Mouse (Mus musculus) MEL (cell line): ENCODE measurements around the gene Carnmt1. TPM values are rescaled to one million over a fixed set of nuclear protein-coding genes. Genes with fewer than 3 reads are reported as not detected.

Experiments used
- DNase-seq: peaks from one replicate; pipeline ENCODE4 v3.0.0; 2011; ENCODE audit warnings: low read depth, low spot score
- H3K27ac ChIP-seq: 2 replicates; pipeline ENCODE4 v1.5.1; 2012; ENCODE audit warnings: low read depth, mild to moderate bottlenecking, control low read depth, low read length, moderate library complexity; ENCODE audit not compliant: control insufficient read depth
- H3K27me3 ChIP-seq, 2 experiments: fragments of 150-350 bp in 1 of 2; sonication (generic) in 1 of 2; 2 replicates each; pipeline ENCODE4 v1.6.1; 2012; ENCODE audit warnings: low read length in 2 of 2, mild to moderate bottlenecking in 2 of 2, improper control_type of control experiment in 1 of 2, moderate library complexity in 1 of 2; ENCODE audit not compliant: insufficient read depth in 2 of 2, control insufficient read depth in 1 of 2
- H3K36me3 ChIP-seq, 2 experiments: 2 replicates each; pipeline ENCODE4 v1.6.1; 2012 to 2014; ENCODE audit warnings: low read length in 2 of 2, improper control_type of control experiment in 1 of 2, inconsistent platforms in 1 of 2, mild to moderate bottlenecking in 1 of 2; ENCODE audit not compliant: insufficient read depth in 2 of 2, control insufficient read depth in 1 of 2
- H3K4me1 ChIP-seq, 2 experiments: fragments of 150-350 bp in 1 of 2; sonication (generic) in 1 of 2; 2 replicates each; pipeline ENCODE4 v1.6.1; 2012; ENCODE audit warnings: low read length in 2 of 2, improper control_type of control experiment in 1 of 2, mild to moderate bottlenecking in 1 of 2; ENCODE audit not compliant: insufficient read depth in 2 of 2, control insufficient read depth in 1 of 2
- H3K4me3 ChIP-seq, 2 experiments: fragments of 150-350 bp in 1 of 2; sonication (generic) in 1 of 2; 2 replicates each; pipeline ENCODE4 v1.5.1; 2012; ENCODE audit warnings: low read depth in 2 of 2, low read length in 2 of 2, mild to moderate bottlenecking in 2 of 2, moderate library complexity in 2 of 2, control low read depth in 1 of 2, improper control_type of control experiment in 1 of 2; ENCODE audit not compliant: control insufficient read depth in 1 of 2, insufficient read depth in 1 of 2
- H3K79me2 ChIP-seq: 2 replicates; pipeline ENCODE4 v1.6.1; 2012; ENCODE audit warnings: mild to moderate bottlenecking, low read length, moderate library complexity; ENCODE audit not compliant: control insufficient read depth, poor library complexity, insufficient read depth
- H3K9ac ChIP-seq: 2 replicates; pipeline ENCODE4 v1.6.1; 2012; ENCODE audit warnings: low read depth, mild to moderate bottlenecking, control low read depth, low read length, moderate library complexity; ENCODE audit not compliant: control insufficient read depth, poor library complexity, severe bottlenecking
- H3K9me3 ChIP-seq: fragments of 150-350 bp; sonication (generic); replicated peaks from 2 replicates; pipeline ENCODE4 v1.6.1; 2012; ENCODE audit warnings: mild to moderate bottlenecking, low read length, improper control_type of control experiment, moderate library complexity; ENCODE audit not compliant: insufficient read depth
- BHLHE40 ChIP-seq: IDR thresholded peaks from 2 replicates; pipeline ENCODE4 v1.6.1; 2012; ENCODE audit warnings: low read depth, mild to moderate bottlenecking, inconsistent platforms, low read length, improper control_type of control experiment, borderline replicate concordance
- CHD1 ChIP-seq: IDR thresholded peaks from 2 replicates; pipeline ENCODE4 v1.6.1; 2012; ENCODE audit warnings: low read depth, mild to moderate bottlenecking, inconsistent platforms, low read length, improper control_type of control experiment
- CHD2 ChIP-seq: IDR thresholded peaks from 2 replicates; pipeline ENCODE4 v1.6.1; 2011; ENCODE audit warnings: low read length, improper control_type of control experiment
- EP300 ChIP-seq, 2 experiments: IDR thresholded peaks; 2 replicates each; pipeline ENCODE4 v1.6.1; 2011; ENCODE audit warnings: improper control_type of control experiment in 2 of 2, low read length in 2 of 2, low read depth in 1 of 2, mild to moderate bottlenecking in 1 of 2
- GABPA ChIP-seq: IDR thresholded peaks from 2 replicates; pipeline ENCODE4 v1.6.1; 2012; ENCODE audit warnings: low read depth, mild to moderate bottlenecking, inconsistent platforms, low read length, improper control_type of control experiment, moderate library complexity
- GATA1 ChIP-seq: IDR thresholded peaks from 2 replicates; pipeline ENCODE4 v1.6.1; 2011; ENCODE audit warnings: low read depth, low read length, improper control_type of control experiment
- HCFC1 ChIP-seq: IDR thresholded peaks from 2 replicates; pipeline ENCODE4 v1.6.1; 2012; ENCODE audit warnings: low read depth, mild to moderate bottlenecking, inconsistent platforms, low read length, improper control_type of control experiment, moderate library complexity
- JUND ChIP-seq: IDR thresholded peaks from 2 replicates; pipeline ENCODE4 v1.6.1; 2011; ENCODE audit warnings: low read depth, mild to moderate bottlenecking, improper control_type of control experiment, low read length
- MXI1 ChIP-seq: IDR thresholded peaks from 2 replicates; pipeline ENCODE4 v1.6.1; 2011; ENCODE audit warnings: mild to moderate bottlenecking, low read depth, low read length, improper control_type of control experiment
- MYB ChIP-seq: IDR thresholded peaks from 2 replicates; pipeline ENCODE4 v1.6.1; 2011; ENCODE audit warnings: mild to moderate bottlenecking, low read depth, low read length, improper control_type of control experiment
- MYC ChIP-seq: IDR thresholded peaks from 2 replicates; pipeline ENCODE4 v1.6.1; 2011; ENCODE audit warnings: low read depth, mild to moderate bottlenecking, low read length, improper control_type of control experiment, moderate library complexity
- POLR2AphosphoS5 ChIP-seq: IDR thresholded peaks from 2 replicates; pipeline ENCODE4 v1.6.1; 2012; ENCODE audit warnings: low read depth, borderline replicate concordance, mild to moderate bottlenecking, inconsistent platforms, low read length, moderate library complexity, mixed read lengths
- RCOR1 ChIP-seq: IDR thresholded peaks from 2 replicates; pipeline ENCODE4 v1.6.1; 2012; ENCODE audit warnings: low read depth, mild to moderate bottlenecking, inconsistent platforms, low read length, improper control_type of control experiment
- TAL1 ChIP-seq: IDR thresholded peaks from 2 replicates; pipeline ENCODE4 v1.6.1; 2012; ENCODE audit warnings: mild to moderate bottlenecking, inconsistent platforms, low read length, moderate library complexity, mixed read lengths
- TCF12 ChIP-seq: IDR thresholded peaks from 2 replicates; pipeline ENCODE4 v1.6.1; 2014; ENCODE audit warnings: low read depth, mild to moderate bottlenecking, inconsistent platforms, low read length, improper control_type of control experiment, moderate library complexity
- USF2 ChIP-seq, 2 experiments: IDR thresholded peaks; 2 replicates each; pipeline ENCODE4 v1.6.1; 2011 to 2012; ENCODE audit warnings: improper control_type of control experiment in 2 of 2, low read length in 2 of 2, borderline replicate concordance in 1 of 2, inconsistent platforms in 1 of 2, low read depth in 1 of 2, mild to moderate bottlenecking in 1 of 2; ENCODE audit not compliant: insufficient read depth in 1 of 2
- ZMIZ1 ChIP-seq: IDR thresholded peaks from 2 replicates; pipeline ENCODE4 v1.6.1; 2012; ENCODE audit warnings: low read depth, mild to moderate bottlenecking, inconsistent platforms, low read length, improper control_type of control experiment, moderate library complexity
- ZNF384 ChIP-seq: IDR thresholded peaks from 2 replicates; pipeline ENCODE4 v1.6.1; 2012; ENCODE audit warnings: low read depth, mild to moderate bottlenecking, inconsistent platforms, low read length, improper control_type of control experiment
- polyA plus RNA-seq, 2 experiments: library from polyadenylated mRNA; stranded (reverse) in 1 of 2; unstranded in 1 of 2; fragments of >175 nt in 1 of 2; fragments of >200 nt in 1 of 2; gene quantifications; 2 replicates each; pipeline versions ENCODE4 v1.2.1 to v1.2.4; 2012; ENCODE audit warnings: low replicate concordance in 2 of 2, low read depth in 1 of 2; ENCODE audit not compliant: insufficient read length in 2 of 2, insufficient read depth in 1 of 2, missing spikeins in 1 of 2
- total RNA-seq: library from RNA; depleted of rRNA; stranded (reverse); fragments of 300-350 nt; gene quantifications from 2 replicates; pipeline ENCODE4 v1.2.3, GENCODE M21; 2012

Gene Carnmt1
- total and polyA plus RNA-seq, 3 experiments: 15.4 to 23.3 TPM; not detected in 1

- TF ChIP-seq RCOR1 (peak; percentile 47), TAL1 (no peak), HCFC1 (no peak), POLR2AphosphoS5 (no peak), TCF12 (0 out of 2 replicates have a peak, but pooled peaks have one; percentile 11), GATA1 (peak; percentile 46; the same call in 1 of the 2 replicates), GABPA (no peak), MYC (0 out of 2 replicates have a peak, but pooled peaks have one; percentile 21), CHD2 (no peak), JUND (peak; percentile 61; the same call in 1 of the 2 replicates), MXI1 (no peak), USF2 (IDR thresholded peaks at IDR 0.05; ENCODE audit: borderline replicate concordance in 1 of 2, insufficient read depth in 1 of 2, low read depth in 1 of 2, low read length in 2 of 2) (no peak), MYB (no peak), EP300 (IDR thresholded peaks at IDR 0.05; ENCODE audit: low read depth in 1 of 2, low read length in 2 of 2) (peak; percentile 48 to 68), ZMIZ1 (no peak), CHD1 (no peak)
- TF ChIP-seq, all 39 proteins: peak for 6
- no peak overlapping the region for H3K9ac ChIP-seq
- H3K27ac ChIP-seq: no peak overlapping the region
- peaks cover 2 to 11% of the 10 kb centered on the region in 2 experiments; a peak in 3 of 4 replicates for H3K4me1 ChIP-seq
- H3K27me3 ChIP-seq: no peaks in the 10 kb centered on the region
- H3K36me3 ChIP-seq: peaks cover 0 to 12% of the 10 kb centered on the region in 2 experiments; a peak in 2 of 4 replicates
- H3K79me2 ChIP-seq: no peaks in the 10 kb centered on the region
- H3K9me3 ChIP-seq: no peaks in the 10 kb centered on the region
- H3K4me3 ChIP-seq: 0 out of 4 replicates have a peak overlapping the region, but pooled peaks of 1 of the 2 experiments have one; percentile 0
- DNase-seq: peak; percentile 71
Observed at GRCm38 (mm10) chr19:18730255-18730654, 59.7 kb downstream of the Carnmt1 start.

- H3K9me3 ChIP-seq: no peaks in the 10 kb centered on the region
- no peak overlapping the region for H3K9ac ChIP-seq
- no peak overlapping the region for H3K27ac ChIP-seq
- TF ChIP-seq BHLHE40 (no peak), ZNF384 (no peak), GABPA (no peak)
- peaks cover 0 to 20% of the 10 kb centered on the region in 2 experiments; a peak in 2 of 4 replicates for H3K36me3 ChIP-seq
- H3K4me1 ChIP-seq: peaks cover 7 to 15% of the 10 kb centered on the region in 2 experiments
- H3K4me3 ChIP-seq: no peak overlapping the region
- H3K27me3 ChIP-seq: no peaks in the 10 kb centered on the region
- DNase-seq: no peak
- no peaks in the 10 kb centered on the region for H3K79me2 ChIP-seq
Observed at GRCm38 (mm10) chr19:18731077-18731476, 60.5 kb downstream of the Carnmt1 start.
